Mouse (Mus musculus): Measurements from ENCODE around the gene 6030458C11Rik.

DNA sequence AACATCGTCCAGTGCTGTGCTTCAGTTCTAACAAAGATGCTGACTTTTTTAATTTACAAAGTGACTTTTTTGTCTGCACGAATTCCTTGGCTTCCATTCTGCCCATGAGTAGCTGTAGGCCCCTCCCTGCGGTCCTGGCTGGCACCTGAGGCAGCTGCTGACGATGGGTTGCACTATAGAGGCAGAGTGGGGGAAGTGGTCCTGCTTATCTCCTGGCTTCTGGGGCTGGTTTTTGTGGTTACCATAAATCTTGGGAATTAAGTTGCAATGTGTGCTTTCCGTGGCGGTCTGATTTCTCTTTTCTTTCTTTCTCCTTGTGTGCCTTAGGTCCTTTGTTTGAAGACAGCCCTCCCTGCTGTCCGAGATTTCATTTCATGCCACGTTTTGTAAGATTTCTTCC lies 42.8 kb upstream of the 6030458C11Rik start:
- TF ChIP-seq CTCF (IDR thresholded peaks at IDR 0.05; ENCODE audit: low read depth) (no peak), EP300 (IDR thresholded peaks at IDR 0.05; ENCODE audit: low read depth) (no peak)
